Mouse (Mus musculus) mouse embryonic stem cell (cell line): ENCODE data around the gene Cerk.
"Not testable (repeated sequence)": the region's sequence is repeated elsewhere in the genome, so short reads cannot be mapped to it uniquely, and the experiment has no call there.

ENCODE experiments used
- in situ Hi-C, 2 experiments: fragments of 300-500 bp; cut with MboI; formaldehyde crosslinking; loops; 1 replicate in 1 of 2; 3 replicates in 1 of 2; pipeline ENCODE4 v1.14.3; 2019 to 2020; ENCODE audit warnings: low sequenced_read_pairs in 2 of 2, low pct_unique_long_range_greater_than_20kb in 1 of 2, mixed read lengths in 1 of 2; ENCODE audit not compliant: unreplicated experiment in 1 of 2

The Cerk gene

DNA sequence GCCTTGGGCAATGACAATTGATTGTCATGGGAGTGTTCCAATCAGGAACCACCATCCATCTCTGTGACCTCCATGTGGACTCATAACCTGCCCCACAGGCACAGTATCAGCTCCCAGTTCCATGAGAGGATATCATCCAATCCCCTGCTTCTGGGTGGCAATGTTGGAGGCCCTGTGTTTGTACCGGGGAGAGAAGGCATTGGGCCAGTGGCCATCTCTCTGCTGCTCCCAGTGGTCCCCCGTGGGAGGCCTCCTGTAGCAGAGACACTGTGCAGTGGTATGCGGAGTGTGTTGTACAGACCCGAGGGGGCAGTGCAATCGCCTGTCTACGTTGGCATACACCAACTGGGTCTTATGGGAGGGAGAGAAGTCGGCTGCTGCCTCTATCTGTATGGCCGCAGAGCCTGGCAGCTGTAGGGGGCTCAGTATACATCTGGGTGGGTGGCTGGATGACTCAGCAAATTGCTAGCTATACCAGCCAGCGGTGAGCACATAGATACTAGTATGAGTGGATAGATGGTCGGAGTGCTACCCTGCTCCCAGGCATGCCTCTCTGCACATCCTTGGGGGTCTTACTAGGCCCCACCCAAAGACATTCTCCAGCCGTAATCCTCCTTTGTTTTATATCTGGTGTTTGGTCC is 78.0 kb downstream of the Cerk start:
- in situ Hi-C loops = no loop called here

DNA sequence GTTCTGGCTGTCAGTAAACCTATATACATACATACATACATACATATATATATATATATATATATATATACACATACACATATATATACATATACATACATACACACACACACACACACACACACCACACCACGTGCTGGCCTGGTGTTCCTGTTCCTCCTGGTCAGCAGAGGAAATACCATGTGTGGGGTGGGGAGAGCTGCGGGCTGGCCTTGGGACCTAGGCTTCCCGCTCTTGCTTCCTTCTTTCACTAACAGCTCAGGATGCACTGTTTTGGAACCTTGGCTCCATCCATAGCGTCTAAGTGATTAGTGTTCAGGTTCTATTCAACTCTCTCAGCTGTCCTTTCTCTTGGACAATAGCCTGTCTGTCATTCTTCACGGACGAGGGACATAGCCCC is 80.2 kb downstream of the Cerk start:
- in situ Hi-C loops = no loop called here

DNA sequence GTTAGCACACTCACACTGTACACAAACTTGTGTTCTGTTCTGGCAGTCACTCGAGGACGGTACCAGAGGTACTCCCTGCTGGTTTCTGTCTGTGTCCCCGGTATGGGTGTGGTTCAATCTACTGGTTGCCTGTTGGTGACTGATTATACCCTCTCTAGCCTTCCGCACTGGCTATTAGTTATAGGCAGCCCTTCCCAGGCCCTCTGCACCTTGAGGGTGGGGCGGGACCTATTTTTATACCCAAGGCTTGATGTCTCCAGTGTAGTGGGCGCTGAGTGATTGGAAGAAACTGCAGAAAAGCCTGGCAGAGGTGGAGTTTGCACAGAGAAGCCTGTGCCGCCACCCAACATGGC is 80.6 kb downstream of the Cerk start:
- in situ Hi-C loops = no loop called here

DNA sequence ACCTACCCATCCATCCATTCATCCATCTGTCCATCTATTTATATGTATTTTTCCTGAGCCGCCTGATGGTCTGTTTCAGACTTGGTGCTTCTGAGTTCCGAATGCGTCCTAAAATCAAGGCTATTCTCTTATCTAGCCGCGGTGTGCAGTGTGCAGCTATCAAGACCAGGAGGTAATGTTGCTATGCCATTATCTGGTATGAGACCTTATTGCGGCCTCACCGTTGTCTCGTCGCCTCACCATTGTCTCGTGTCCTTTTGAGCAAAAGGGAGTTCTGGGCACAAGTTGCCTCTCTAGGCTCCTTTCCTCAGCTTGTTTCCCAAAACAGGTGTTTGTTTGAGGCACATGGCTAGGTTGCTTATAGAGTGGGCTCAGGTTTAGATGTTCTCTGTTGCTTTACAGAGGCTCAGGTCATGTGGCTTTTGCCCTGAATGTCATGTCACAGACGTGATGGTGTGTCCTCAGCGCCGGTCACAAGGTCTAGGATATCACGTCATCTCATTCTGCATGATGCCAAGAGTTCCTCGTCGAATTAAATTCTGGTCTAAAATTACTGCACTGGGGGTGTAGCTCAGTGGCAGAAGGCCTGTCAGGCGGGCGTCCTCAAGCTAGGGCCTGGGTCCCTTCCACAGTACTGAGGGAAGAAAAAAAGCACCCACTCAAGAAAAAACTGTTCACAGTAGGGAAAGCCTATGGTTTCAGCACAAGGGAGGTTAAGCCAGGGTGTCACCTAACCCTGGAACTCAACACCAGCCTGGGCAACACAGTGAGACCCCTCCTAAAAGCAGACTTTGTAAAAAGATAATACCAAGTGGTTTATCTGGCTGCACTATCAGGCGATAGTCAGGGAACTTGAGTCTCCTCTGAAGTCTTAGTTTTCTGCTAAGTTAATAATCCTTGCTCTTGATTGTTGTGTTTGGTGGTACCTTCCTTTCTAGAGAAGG is 81.3 kb downstream of the Cerk start:
- in situ Hi-C loops = no loop called here

DNA sequence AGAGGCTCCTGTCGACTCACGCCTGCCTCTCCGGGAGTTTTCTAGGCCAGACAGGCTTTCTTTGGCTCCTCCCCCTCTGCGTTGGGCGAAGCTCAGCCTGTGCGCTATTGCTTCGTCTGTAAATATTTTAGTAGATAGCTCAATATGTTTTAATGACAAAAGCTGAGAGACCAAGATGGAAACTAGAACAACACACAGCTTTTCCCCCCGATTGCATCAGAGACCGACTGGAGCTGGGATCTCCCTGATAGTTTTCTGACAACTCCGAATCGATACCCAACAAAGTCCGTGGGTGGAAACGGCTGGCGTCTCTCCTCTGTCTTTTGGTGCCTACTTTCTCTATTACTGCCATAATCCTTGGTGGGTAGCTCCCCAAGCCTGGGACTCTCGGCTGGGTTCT is 83.6 kb downstream of the Cerk start:
- in situ Hi-C loops = no loop called here

DNA sequence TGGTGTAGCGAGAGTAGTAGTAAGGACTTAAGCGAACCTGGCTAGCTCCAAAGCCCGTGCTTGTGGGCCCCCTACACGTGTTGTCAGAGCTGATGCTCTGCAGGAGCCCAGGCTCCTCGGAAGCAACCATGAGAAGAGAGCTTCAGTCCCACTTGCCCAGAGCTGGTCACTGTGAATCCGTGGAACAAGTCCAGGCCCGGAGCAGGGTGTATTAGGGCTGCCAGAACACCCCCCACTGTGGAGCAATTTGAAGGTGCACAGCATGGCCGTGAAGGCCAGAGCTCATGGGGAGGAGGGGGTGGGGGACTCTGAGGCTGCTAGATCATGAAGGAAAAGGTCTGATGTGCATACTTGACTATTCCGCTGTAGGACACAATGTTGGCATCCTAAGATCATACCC is 84.4 kb downstream of the Cerk start:
- in situ Hi-C loops = no loop called here

- in situ Hi-C loops = no loop called here
Observed at GRCm38 (mm10) chr15:86097871-86098270, 88.1 kb downstream of the Cerk start.

GRCm38 (mm10) chr15:86096604-86097020 is 89.3 kb downstream of the Cerk start:
- in situ Hi-C loops = not testable (repeated sequence)

DNA sequence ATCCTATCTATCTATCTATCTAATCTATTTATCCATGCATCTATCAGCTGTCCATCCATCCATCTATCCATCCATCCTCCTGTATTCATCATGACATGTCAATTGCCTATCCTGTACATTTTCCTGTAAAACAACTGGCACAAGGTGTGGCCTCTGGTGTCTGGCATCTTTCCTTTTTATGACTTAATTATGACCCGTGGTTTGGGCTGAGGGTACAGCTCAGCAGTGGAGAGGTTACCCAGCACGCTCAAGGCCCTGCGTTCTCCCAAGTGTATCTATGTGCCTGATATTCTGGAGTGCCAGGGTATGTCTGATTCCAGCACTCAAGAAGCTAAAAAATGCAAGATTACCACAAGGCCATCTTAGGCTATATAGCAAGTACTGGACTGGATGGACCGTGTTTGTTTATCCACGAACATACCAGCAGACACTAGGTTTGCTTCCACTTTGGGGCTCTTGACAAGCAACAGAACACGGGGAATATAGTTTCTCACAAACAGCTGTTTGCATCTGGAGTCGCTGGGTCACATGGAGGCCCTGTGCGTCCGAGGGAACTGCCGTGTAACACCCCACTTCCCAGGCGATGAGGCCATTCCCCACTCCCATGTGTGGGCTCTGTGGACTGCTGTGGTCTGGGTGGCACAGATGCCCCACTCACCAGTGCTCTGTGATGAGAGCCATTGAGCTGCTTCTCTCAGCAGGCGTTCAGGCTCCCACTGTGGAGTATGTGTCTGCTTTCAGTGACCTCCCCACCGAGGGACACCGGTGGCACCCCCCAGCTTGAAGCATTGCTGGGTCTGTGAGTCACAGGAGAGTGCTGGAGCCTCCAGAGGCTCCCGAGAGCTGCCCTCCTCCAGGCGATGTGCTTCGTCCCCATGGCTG is 90.0 kb downstream of the Cerk start:
- in situ Hi-C loops = no loop called here

GRCm38 (mm10) chr15:86094324-86095121 is 91.4 kb downstream of the Cerk start:
- in situ Hi-C loops = no loop called here

- in situ Hi-C loops = no loop called here
Observed at GRCm38 (mm10) chr15:86093236-86093635, 92.7 kb downstream of the Cerk start.

GRCm38 (mm10) chr15:86091998-86092670 is 93.8 kb downstream of the Cerk start:
- in situ Hi-C loops = no loop called here

- in situ Hi-C loops = no loop called here
Observed at GRCm38 (mm10) chr15:86091201-86091997, 94.5 kb downstream of the Cerk start.

GRCm38 (mm10) chr15:86090578-86090977 is 95.4 kb downstream of the Cerk start:
- in situ Hi-C loops = no loop called here

GRCm38 (mm10) chr15:86089991-86090529 is 95.9 kb downstream of the Cerk start:
- in situ Hi-C loops = no loop called here
